Mouse (Mus musculus) lung, postnatal 0 days (tissue): ENCODE results near the gene Dido1. TPM values are rescaled to one million over a fixed set of nuclear protein-coding genes. Genes with fewer than 3 reads are reported as not detected.

Experiments used
- ATAC-seq: fragments of 200-750 bp; cut with Nextera tagmentation; 2 replicates; pipeline ENCODE4 v1.8.0; 2017; ENCODE audit warnings: moderate library complexity
- DNase-seq: peaks from one replicate; pipeline ENCODE4 v3.0.0-alpha.2; 2016; ENCODE audit warnings: low spot score
- H3K27ac ChIP-seq: fragments of 300-500 bp; sonication (generic); 2 replicates; pipeline ENCODE4 v1.5.1; 2014; ENCODE audit warnings: antibody characterized with exemption, mild to moderate bottlenecking, low read length, mixed read lengths
- H3K27me3 ChIP-seq: fragments of 300-500 bp; sonication (generic); replicated peaks from 2 replicates; pipeline ENCODE4 v1.6.1; 2014; ENCODE audit warnings: low read length, mixed read lengths; ENCODE audit not compliant: insufficient read depth
- H3K36me3 ChIP-seq: fragments of 300-500 bp; sonication (generic); 2 replicates; pipeline ENCODE4 v1.6.1; 2014; ENCODE audit warnings: low read length, mixed read lengths; ENCODE audit not compliant: insufficient read depth
- H3K4me1 ChIP-seq: fragments of 300-500 bp; sonication (generic); 2 replicates; pipeline ENCODE4 v1.6.1; 2014; ENCODE audit warnings: antibody characterized with exemption, low read depth, low read length, mixed read lengths; ENCODE audit not compliant: insufficient read depth
- H3K4me2 ChIP-seq: fragments of 300-500 bp; sonication (generic); replicated peaks from 2 replicates; pipeline ENCODE4 v1.6.1; 2014; ENCODE audit warnings: low read depth, mild to moderate bottlenecking, low read length, moderate library complexity, mixed read lengths
- H3K4me3 ChIP-seq: fragments of 300-500 bp; sonication (generic); 2 replicates; pipeline ENCODE4 v1.5.1; 2014; ENCODE audit warnings: low read depth, low read length
- H3K9ac ChIP-seq: fragments of 300-500 bp; sonication (generic); replicated peaks from 2 replicates; pipeline ENCODE4 v1.6.1; 2014; ENCODE audit warnings: low read depth, mild to moderate bottlenecking
- H3K9me3 ChIP-seq: fragments of 300-500 bp; sonication (generic); 2 replicates; pipeline ENCODE4 v1.6.1; 2016; ENCODE audit warnings: low read length, mixed read lengths
- CTCF ChIP-seq: IDR thresholded peaks from 2 replicates; pipeline ENCODE4 v1.5.1; 2016; ENCODE audit warnings: antibody characterized with exemption, mild to moderate bottlenecking
- EP300 ChIP-seq: IDR thresholded peaks from 2 replicates; pipeline ENCODE4 v1.6.1; 2016; ENCODE audit warnings: antibody characterized with exemption, mild to moderate bottlenecking, control low read depth
- WGBS: fragments of 180-500 bp; shearing (Covaris S2); extraction: QIAGEN DNeasy Blood & Tissue Kit; methylation state at CpG from one replicate; pipeline ENCODE4 v1.1.7; 2014; 5-methylcytosine and 5-hydroxymethylcytosine counted together
- polyA plus RNA-seq: library from polyadenylated mRNA; unstranded; fragments of >200 nt; fragmentation: Nextera tagmentation; extraction: Ambion mirVana; gene quantifications from 2 replicates; pipeline ENCODE4 v1.2.1, GENCODE M21; 2015

Gene Dido1
- polyA plus RNA-seq, 1 experiment from 2014 or later: 14.9 TPM

- no peak for TF ChIP-seq EP300
- TF ChIP-seq CTCF: no peak
- Histone ChIP-seq H3K36me3 (no peaks in the 10 kb centered on the region), H3K4me1 (no peaks in the 10 kb centered on the region), H3K9me3 (no peaks in the 10 kb centered on the region), H3K4me3 (no peak overlapping the region), H3K9ac (no peak overlapping the region), H3K27ac (no peak overlapping the region), H3K4me2 (no peak overlapping the region), H3K27me3 (no peaks in the 10 kb centered on the region)
- WGBS: 51% methylated on average over 5 of the region's 5 CpGs
- ATAC-seq (no peak), DNase-seq (no peak)
Measured at GRCm38 (mm10) chr2:180746569-180747192, 36.9 kb upstream of the Dido1 start.

GRCm38 (mm10) chr2:180745248-180745927, 35.6 kb upstream of the Dido1 start:
- Histone ChIP-seq H3K4me3 (no peak overlapping the region), H3K27me3 (no peaks in the 10 kb centered on the region), H3K36me3 (no peaks in the 10 kb centered on the region), H3K27ac (no peak overlapping the region), H3K4me1 (no peaks in the 10 kb centered on the region), H3K9me3 (no peaks in the 10 kb centered on the region), H3K4me2 (no peak overlapping the region), H3K9ac (no peak overlapping the region)
- WGBS: 28% methylated on average over 17 of the region's 17 CpGs
- DNase-seq (peak; percentile 86), ATAC-seq (peak; percentile 64)
- no peak for TF ChIP-seq EP300
- TF ChIP-seq CTCF: peak; percentile 100

- Histone ChIP-seq H3K4me1 (no peaks in the 10 kb centered on the region), H3K27ac (no peak overlapping the region), H3K4me2 (no peak overlapping the region), H3K36me3 (no peaks in the 10 kb centered on the region), H3K9ac (no peak overlapping the region), H3K4me3 (no peak overlapping the region), H3K9me3 (no peaks in the 10 kb centered on the region), H3K27me3 (no peaks in the 10 kb centered on the region)
- TF ChIP-seq CTCF: no peak
- no peak for TF ChIP-seq EP300
- DNase-seq: no peak
- 89% methylated on average over 2 of the region's 2 CpGs for WGBS
- ATAC-seq: no peak
Measured at GRCm38 (mm10) chr2:180743321-180743720, 33.5 kb upstream of the Dido1 start.

- Histone ChIP-seq H3K36me3 (no peaks in the 10 kb centered on the region), H3K27me3 (no peaks in the 10 kb centered on the region), H3K9ac (no peak overlapping the region), H3K9me3 (no peaks in the 10 kb centered on the region), H3K27ac (no peak overlapping the region), H3K4me3 (no peak overlapping the region), H3K4me1 (no peaks in the 10 kb centered on the region), H3K4me2 (no peak overlapping the region)
- 80% methylated on average over 6 of the region's 6 CpGs for WGBS
- no peak for ATAC-seq
- TF ChIP-seq EP300 (no peak), CTCF (no peak)
- no peak for DNase-seq
Measured at GRCm38 (mm10) chr2:180742820-180743219, 33.0 kb upstream of the Dido1 start.

GRCm38 (mm10) chr2:180741421-180741820, 31.6 kb upstream of the Dido1 start:
- Histone ChIP-seq H3K4me3 (no peak overlapping the region), H3K9ac (no peak overlapping the region), H3K27me3 (no peaks in the 10 kb centered on the region), H3K36me3 (no peaks in the 10 kb centered on the region), H3K4me2 (no peak overlapping the region), H3K9me3 (no peaks in the 10 kb centered on the region), H3K4me1 (no peaks in the 10 kb centered on the region), H3K27ac (no peak overlapping the region)
- WGBS: 60% methylated on average over 7 of the region's 7 CpGs
- no peak for TF ChIP-seq CTCF
- no peak for TF ChIP-seq EP300
- ATAC-seq (no peak), DNase-seq (no peak)

GRCm38 (mm10) chr2:180740349-180740748, 30.6 kb upstream of the Dido1 start:
- Histone ChIP-seq H3K36me3 (no peaks in the 10 kb centered on the region), H3K27ac (no peak overlapping the region), H3K4me1 (no peaks in the 10 kb centered on the region), H3K9ac (no peak overlapping the region), H3K4me2 (no peak overlapping the region), H3K4me3 (no peak overlapping the region), H3K9me3 (no peaks in the 10 kb centered on the region), H3K27me3 (no peaks in the 10 kb centered on the region)
- no peak for ATAC-seq
- no peak for DNase-seq
- no peak for TF ChIP-seq EP300
- no peak for TF ChIP-seq CTCF
- 15% methylated on average over 3 of the region's 3 CpGs for WGBS
